Mouse (Mus musculus) forebrain, embryonic 12.5 days (tissue): ENCODE data around the gene Enpp6. TPM values are rescaled to one million over a fixed set of nuclear protein-coding genes. Genes with fewer than 3 reads are reported as not detected.
A peak's percentile ranks its signal among the peaks of the same experiment; 100 is the strongest.
"Not testable (repeated sequence)": the region's sequence is repeated elsewhere in the genome, so short reads cannot be mapped to it uniquely, and the experiment has no call there.

Experiments
- ATAC-seq: fragments of 200-750 bp; cut with Nextera tagmentation; 2 replicates; pipeline ENCODE4 v1.8.0; 2017; ENCODE audit warnings: moderate TSS enrichment; ENCODE audit not compliant: low FRiP score
- H3K27ac ChIP-seq: fragments of 300-500 bp; sonication (generic); 2 replicates; pipeline ENCODE4 v1.5.1; 2016; ENCODE audit warnings: mild to moderate bottlenecking
- H3K27me3 ChIP-seq: fragments of 300-500 bp; sonication (generic); 2 replicates; pipeline ENCODE4 v1.6.1; 2016; ENCODE audit warnings: mild to moderate bottlenecking
- H3K36me3 ChIP-seq: fragments of 300-500 bp; sonication (generic); replicated peaks from 2 replicates; pipeline ENCODE4 v1.6.1; 2016; ENCODE audit warnings: mild to moderate bottlenecking
- H3K4me1 ChIP-seq: fragments of 300-500 bp; sonication (generic); 2 replicates; pipeline ENCODE4 v1.6.1; 2016
- H3K4me2 ChIP-seq: fragments of 300-500 bp; sonication (generic); 2 replicates; pipeline ENCODE4 v1.6.1; 2016; ENCODE audit warnings: mild to moderate bottlenecking, moderate library complexity
- H3K4me3 ChIP-seq: fragments of 300-500 bp; sonication (generic); replicated peaks from 2 replicates; pipeline ENCODE4 v1.5.1; 2016; ENCODE audit warnings: mild to moderate bottlenecking
- H3K9ac ChIP-seq: fragments of 300-500 bp; sonication (generic); 2 replicates; pipeline ENCODE4 v1.6.1; 2016; ENCODE audit warnings: mild to moderate bottlenecking
- H3K9me3 ChIP-seq: fragments of 300-500 bp; sonication (generic); 2 replicates; pipeline ENCODE4 v1.6.1; 2016
- WGBS: fragments of 180-500 bp; shearing (Covaris S2); methylation state at CpG from one replicate; pipeline ENCODE4 v1.1.7; 2016; 5-methylcytosine and 5-hydroxymethylcytosine counted together
- polyA plus RNA-seq: library from polyadenylated mRNA; unstranded; fragments of >200 nt; fragmentation: Nextera tagmentation; extraction: Ambion mirVana; gene quantifications from 2 replicates; pipeline ENCODE4 v1.2.1, GENCODE M21; 2016

The Enpp6 gene
- polyA plus RNA-seq, 1 experiment from 2014 or later: 0.14 TPM

DNA sequence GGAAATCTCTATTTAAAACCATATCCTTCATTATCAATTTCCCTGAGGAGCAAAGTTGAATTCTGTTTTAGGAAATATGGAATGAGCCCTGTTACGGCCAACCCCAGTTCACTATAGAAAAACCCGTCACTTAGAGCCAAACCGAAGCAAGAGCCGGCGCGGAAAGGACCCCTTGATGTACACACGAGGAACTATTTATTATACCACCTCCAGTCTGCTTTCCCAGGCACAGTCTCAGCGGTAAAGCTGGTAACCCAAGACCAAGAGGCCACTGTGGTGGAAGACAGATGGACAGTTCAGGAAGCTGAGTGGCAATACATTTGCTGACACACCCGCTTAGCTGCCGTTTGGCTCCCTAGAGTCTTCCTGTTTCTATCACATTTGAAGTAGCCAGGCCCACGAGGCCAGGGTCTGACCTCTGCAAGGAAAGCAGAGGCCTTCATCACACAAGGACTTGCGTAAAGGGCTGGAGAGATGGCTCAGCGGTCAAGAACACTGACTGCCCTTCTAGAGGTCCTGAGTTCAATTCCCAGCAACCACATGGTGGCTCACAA lies 21.6 kb downstream of the Enpp6 start:
- H3K4me3 ChIP-seq: no peak overlapping the region
- 90% methylated on average over 13 of the region's 13 CpGs for WGBS
- H3K4me1 ChIP-seq: peaks cover 6% of the 10 kb centered on the region; the same call in 1 of the 2 replicates
- no peak overlapping the region for H3K27ac ChIP-seq
- no peaks in the 10 kb centered on the region for H3K36me3 ChIP-seq
- H3K9ac ChIP-seq: no peak overlapping the region
- H3K27me3 ChIP-seq: no peaks in the 10 kb centered on the region
- no peak for ATAC-seq
- no peaks in the 10 kb centered on the region for H3K9me3 ChIP-seq
- no peak overlapping the region for H3K4me2 ChIP-seq

GRCm38 (mm10) chr8:47016268-47016946 lies 29.7 kb downstream of the Enpp6 start:
- Histone ChIP-seq H3K36me3 (no peaks in the 10 kb centered on the region), H3K4me2 (no peak overlapping the region), H3K4me1 (peaks cover 2% of the 10 kb centered on the region; the same call in 1 of the 2 replicates), H3K4me3 (no peak overlapping the region), H3K9me3 (no peaks in the 10 kb centered on the region), H3K27me3 (peaks cover 7% of the 10 kb centered on the region; the same call in 1 of the 2 replicates), H3K27ac (no peak overlapping the region), H3K9ac (no peak overlapping the region)
- ATAC-seq: peak; percentile 87
- 39% methylated on average over 13 of the region's 13 CpGs for WGBS

GRCm38 (mm10) chr8:47021135-47021555 lies 34.5 kb downstream of the Enpp6 start:
- Histone ChIP-seq H3K9me3 (no peaks in the 10 kb centered on the region), H3K27me3 (no peaks in the 10 kb centered on the region), H3K36me3 (no peaks in the 10 kb centered on the region), H3K4me1 (peaks cover 2% of the 10 kb centered on the region; the same call in 1 of the 2 replicates), H3K4me3 (no peak overlapping the region), H3K9ac (no peak overlapping the region), H3K4me2 (no peak overlapping the region), H3K27ac (no peak overlapping the region)
- no peak for ATAC-seq
- 77% methylated on average over 8 of the region's 8 CpGs for WGBS

DNA sequence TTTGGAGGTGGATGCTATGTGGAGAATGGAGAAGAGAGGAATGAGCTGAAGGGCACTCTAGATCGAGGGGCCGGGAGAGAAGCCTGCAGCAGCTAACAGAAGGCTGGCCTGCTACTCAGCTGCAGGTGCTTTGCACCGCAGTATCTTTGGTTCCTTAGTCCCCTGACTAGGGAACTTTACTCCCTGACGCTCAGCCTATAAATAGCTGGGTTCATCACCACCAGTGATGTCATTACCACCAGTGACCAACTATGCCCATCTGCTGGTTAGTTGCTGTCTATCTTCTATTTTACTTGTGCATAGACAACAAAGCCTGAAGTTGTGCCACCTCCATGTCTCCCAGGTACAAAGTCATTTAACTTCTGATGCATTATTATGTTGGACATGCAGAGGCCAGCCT lies 37.9 kb downstream of the Enpp6 start:
- H3K36me3 ChIP-seq: no peaks in the 10 kb centered on the region
- no peak for ATAC-seq
- no peak overlapping the region for H3K4me2 ChIP-seq
- no peak overlapping the region for H3K27ac ChIP-seq
- H3K4me3 ChIP-seq: no peak overlapping the region
- H3K4me1 ChIP-seq: peaks cover 17% of the 10 kb centered on the region
- H3K9ac ChIP-seq: no peak overlapping the region
- no peaks in the 10 kb centered on the region for H3K27me3 ChIP-seq
- no peaks in the 10 kb centered on the region for H3K9me3 ChIP-seq
- 96% methylated on average over 4 of the region's 4 CpGs for WGBS

GRCm38 (mm10) chr8:47026841-47027490 lies 40.3 kb downstream of the Enpp6 start:
- Histone ChIP-seq H3K9me3 (no peaks in the 10 kb centered on the region), H3K27me3 (no peaks in the 10 kb centered on the region), H3K4me1 (peaks cover 15% of the 10 kb centered on the region), H3K27ac (no peak overlapping the region), H3K36me3 (no peaks in the 10 kb centered on the region), H3K4me2 (no peak overlapping the region), H3K9ac (no peak overlapping the region), H3K4me3 (no peak overlapping the region)
- ATAC-seq: no peak
- WGBS: 85% methylated on average over 10 of the region's 10 CpGs

GRCm38 (mm10) chr8:47028474-47028873 lies 41.8 kb downstream of the Enpp6 start:
- Histone ChIP-seq H3K9me3 (no peaks in the 10 kb centered on the region), H3K27me3 (no peaks in the 10 kb centered on the region), H3K4me3 (no peak overlapping the region), H3K27ac (no peak overlapping the region), H3K9ac (no peak overlapping the region), H3K36me3 (no peaks in the 10 kb centered on the region), H3K4me2 (no peak overlapping the region), H3K4me1 (peaks cover 15% of the 10 kb centered on the region)
- ATAC-seq: peak; percentile 41; the same call in 1 of the 2 replicates
- 55% methylated on average over 6 of the region's 6 CpGs for WGBS

DNA sequence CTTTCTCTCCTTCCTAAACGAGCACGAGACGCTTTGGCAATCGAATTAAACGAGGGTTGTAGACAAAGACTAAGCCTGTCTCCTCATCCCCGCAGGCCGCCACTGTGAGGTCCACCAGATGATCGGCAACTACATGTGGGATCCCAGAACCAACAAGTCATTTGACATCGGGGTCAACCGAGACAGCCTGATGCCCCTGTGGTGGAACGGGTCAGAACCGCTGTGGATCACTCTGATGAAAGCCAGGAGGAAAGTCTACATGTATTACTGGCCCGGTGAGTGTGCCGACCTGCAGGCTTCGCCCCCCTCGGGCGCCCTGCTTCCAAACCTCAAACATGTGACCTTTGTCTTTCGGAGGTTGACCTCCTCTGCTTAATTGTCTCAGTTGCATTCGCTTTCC lies 43.6 kb downstream of the Enpp6 start:
- peaks cover 15% of the 10 kb centered on the region for H3K4me1 ChIP-seq
- no peak overlapping the region for H3K27ac ChIP-seq
- no peak overlapping the region for H3K4me3 ChIP-seq
- ATAC-seq: no peak
- no peak overlapping the region for H3K4me2 ChIP-seq
- H3K27me3 ChIP-seq: no peaks in the 10 kb centered on the region
- H3K36me3 ChIP-seq: no peaks in the 10 kb centered on the region
- H3K9ac ChIP-seq: no peak overlapping the region
- WGBS: 91% methylated on average over 19 of the region's 19 CpGs
- H3K9me3 ChIP-seq: no peaks in the 10 kb centered on the region

- Histone ChIP-seq H3K4me2 (no peak overlapping the region), H3K36me3 (no peaks in the 10 kb centered on the region), H3K9me3 (no peaks in the 10 kb centered on the region), H3K27ac (no peak overlapping the region), H3K4me1 (peaks cover 13% of the 10 kb centered on the region), H3K4me3 (no peak overlapping the region), H3K9ac (no peak overlapping the region), H3K27me3 (no peaks in the 10 kb centered on the region)
- ATAC-seq: no peak
- WGBS: 90% methylated on average over 7 of the region's 7 CpGs
Observed at GRCm38 (mm10) chr8:47032081-47032480, 45.4 kb downstream of the Enpp6 start.

GRCm38 (mm10) chr8:47033976-47034375 lies 47.3 kb downstream of the Enpp6 start:
- H3K4me1 ChIP-seq: peaks cover 2% of the 10 kb centered on the region; the same call in 1 of the 2 replicates
- no peak overlapping the region for H3K9ac ChIP-seq
- no peak overlapping the region for H3K4me3 ChIP-seq
- 90% methylated on average over 4 of the region's 4 CpGs for WGBS
- no peak overlapping the region for H3K27ac ChIP-seq
- ATAC-seq: no peak
- no peak overlapping the region for H3K4me2 ChIP-seq
- H3K9me3 ChIP-seq: no peaks in the 10 kb centered on the region
- no peaks in the 10 kb centered on the region for H3K27me3 ChIP-seq
- H3K36me3 ChIP-seq: no peaks in the 10 kb centered on the region

DNA sequence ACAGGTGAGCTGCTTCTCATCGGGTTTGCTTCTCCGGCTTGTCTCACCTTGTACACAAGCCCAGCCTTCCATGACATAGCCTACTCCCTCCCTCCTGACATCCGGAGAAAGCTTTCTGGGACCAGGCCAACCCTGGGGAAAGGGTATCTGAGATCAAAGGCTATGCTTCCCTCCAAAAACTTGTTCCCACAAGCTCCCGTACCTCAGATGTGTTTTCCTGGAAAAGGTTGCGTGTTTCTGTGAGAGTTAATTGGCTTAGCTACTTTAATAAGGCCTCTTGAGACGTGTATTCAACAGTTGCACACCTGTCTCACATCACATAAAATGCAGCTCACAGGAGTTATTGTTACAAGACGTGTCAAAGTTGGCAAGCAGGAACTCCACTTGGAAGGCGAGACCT lies 49.8 kb downstream of the Enpp6 start:
- WGBS: 81% methylated on average over 8 of the region's 8 CpGs
- Histone ChIP-seq H3K36me3 (no peaks in the 10 kb centered on the region), H3K9ac (no peak overlapping the region), H3K27ac (no peak overlapping the region), H3K4me3 (no peak overlapping the region), H3K9me3 (no peaks in the 10 kb centered on the region), H3K4me2 (no peak overlapping the region), H3K4me1 (no peaks in the 10 kb centered on the region), H3K27me3 (no peaks in the 10 kb centered on the region)
- no peak for ATAC-seq

DNA sequence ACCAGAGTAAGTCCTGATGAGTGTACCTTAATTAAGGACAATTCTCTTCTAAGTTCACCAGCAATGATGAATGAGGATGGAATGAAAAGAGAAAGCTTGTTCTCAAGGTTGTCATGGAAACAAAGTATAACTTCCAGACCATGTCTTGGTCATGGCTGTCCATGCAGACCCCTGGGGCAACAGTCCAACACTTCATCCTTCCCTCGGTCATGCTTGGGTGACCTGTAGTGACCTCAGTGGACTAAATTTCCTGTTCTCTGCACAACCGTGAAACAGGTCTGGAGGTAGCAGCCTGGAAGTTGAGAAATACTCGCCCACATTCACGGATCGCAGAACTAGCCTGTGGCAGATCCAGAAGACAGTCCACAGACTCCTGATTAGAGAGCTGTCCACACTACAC lies 50.7 kb downstream of the Enpp6 start:
- H3K4me2 ChIP-seq: no peak overlapping the region
- H3K27me3 ChIP-seq: no peaks in the 10 kb centered on the region
- WGBS: 83% methylated on average over 5 of the region's 5 CpGs
- H3K36me3 ChIP-seq: no peaks in the 10 kb centered on the region
- no peaks in the 10 kb centered on the region for H3K9me3 ChIP-seq
- no peaks in the 10 kb centered on the region for H3K4me1 ChIP-seq
- no peak overlapping the region for H3K27ac ChIP-seq
- H3K4me3 ChIP-seq: no peak overlapping the region
- ATAC-seq: no peak
- H3K9ac ChIP-seq: no peak overlapping the region

- H3K36me3 ChIP-seq, H3K9ac ChIP-seq, ATAC-seq, H3K27ac ChIP-seq, H3K4me1 ChIP-seq, H3K9me3 ChIP-seq, H3K4me2 ChIP-seq, H3K4me3 ChIP-seq, H3K27me3 ChIP-seq: not testable (repeated sequence)
- 89% methylated on average over 4 of the region's 4 CpGs for WGBS
Observed at GRCm38 (mm10) chr8:47040215-47040614, 53.5 kb downstream of the Enpp6 start.
